In the genomic region with DNA sequence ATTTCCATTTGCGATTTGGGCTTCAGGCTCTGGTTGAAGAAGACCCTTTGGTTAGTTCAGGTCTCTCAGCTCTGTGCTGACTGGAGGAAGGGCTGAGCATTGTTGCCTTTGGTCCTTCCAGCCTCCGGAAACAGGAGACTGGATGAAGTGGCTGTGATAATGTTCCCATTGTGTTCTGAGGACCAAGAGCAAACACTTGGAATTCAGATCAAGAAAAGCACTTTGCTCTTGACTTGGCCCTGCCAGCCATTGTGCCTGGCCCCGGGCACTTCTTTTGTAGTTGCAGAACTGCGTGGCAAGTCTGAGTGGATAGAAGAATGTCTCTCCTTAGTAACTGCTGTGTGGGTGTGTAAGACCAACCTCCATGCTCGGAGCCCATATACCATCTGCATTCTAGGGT, we compare ENCODE assay signal across 23 mouse cellular contexts. TPM values are rescaled to one million over a fixed set of nuclear protein-coding genes. Genes with fewer than 3 reads are reported as not detected.
A peak's percentile ranks its signal among the peaks of the same experiment; 100 is the strongest.
DNase-seq lines count a peak whose midpoint lies in the region; ATAC-seq and TF ChIP-seq lines count a peak whose summit lies in the region.
"Had no signal": no experiment of that assay in that cellular context is flagged by ENCODE, and none has a peak within 500 bp of the region (broad histone marks: within the 10 kb centered on the region; RNA-seq: fewer than 3 reads in every experiment).

No protein-coding gene starts in this region.

- no peak for TF ChIP-seq POLR2A in lung, adult 2 months (IDR thresholded peaks at IDR 0.05; ENCODE audit: borderline replicate concordance, extremely low read depth, low read depth, low read length)

- intact Hi-C loops in gastrocnemius, adult 2 months (cut with DNase I), result no loop called here

- H3K36me3 ChIP-seq in lung, embryonic 15.5 days, result no peaks in the 10 kb centered on the region
- no peaks in the 10 kb centered on the region; the same call in 1 of the 2 replicates for H3K36me3 ChIP-seq in forebrain, embryonic 11.5 days (ENCODE audit: control insufficient read depth, insufficient read depth, low read length)
- H3K36me3 ChIP-seq: heart, embryonic 15.5 days had no signal

- DNase-seq in gastrocnemius, adult 2 months, result no peak
- no peak for DNase-seq in gastrocnemius, adult 18-20 months (ENCODE audit: low spot score)
- peak; percentile 13 for DNase-seq in lung, adult 2 months
- no peak for DNase-seq in lung, postnatal 10 days
- DNase-seq in lung, postnatal 25 days (ENCODE audit: low spot score), result peak; percentile 43
- no peak for DNase-seq in thymus, postnatal 25 days
- no peak for DNase-seq in forebrain, embryonic 11.5 days (ENCODE audit: low spot score)
- DNase-seq: adrenal gland, postnatal 10 days; adrenal gland, postnatal 36 days; cerebellum, adult 18-20 months; cerebellum, postnatal 14 days; gastrocnemius, postnatal 14 days; heart, adult 11 months; heart, postnatal 10 days; heart, postnatal 36 days had no signal

- H3K9ac ChIP-seq in lung, embryonic 15.5 days, result no peak overlapping the region
- no peak overlapping the region for H3K9ac ChIP-seq in forebrain, embryonic 11.5 days (ENCODE audit: low read length)
- H3K9ac ChIP-seq: forebrain, embryonic 12.5 days; forebrain, embryonic 15.5 days; heart, embryonic 12.5 days; heart, embryonic 15.5 days; hindbrain, embryonic 13.5 days had no signal

- peak overlapping the region; percentile 79; the same call in 1 of the 2 replicates for H3K27ac ChIP-seq in gastrocnemius, adult 2 months
- no peak overlapping the region for H3K27ac ChIP-seq in lung, embryonic 15.5 days
- H3K27ac ChIP-seq in forebrain, embryonic 11.5 days (ENCODE audit: low read depth, low read length), result no peak overlapping the region
- H3K27ac ChIP-seq: forebrain, embryonic 12.5 days; forebrain, embryonic 15.5 days; heart, embryonic 15.5 days; hindbrain, embryonic 10.5 days; hindbrain, embryonic 13.5 days had no signal

- no peak overlapping the region for H3K4me2 ChIP-seq in lung, embryonic 15.5 days
- no peak overlapping the region for H3K4me2 ChIP-seq in forebrain, embryonic 11.5 days (ENCODE audit: low read depth, low read length, severe bottlenecking)
- H3K4me2 ChIP-seq: forebrain, embryonic 12.5 days; forebrain, embryonic 15.5 days; heart, embryonic 12.5 days; heart, embryonic 15.5 days; hindbrain, embryonic 13.5 days had no signal

- no peak for TF ChIP-seq CTCF in gastrocnemius, adult 2 months (IDR thresholded peaks at IDR 0.05)
- TF ChIP-seq CTCF in lung, adult 2 months (IDR thresholded peaks at IDR 0.05; ENCODE audit: insufficient read depth, low read length), result no peak

- no peak overlapping the region for H3K4me3 ChIP-seq in gastrocnemius, adult 2 months
- no peak overlapping the region for H3K4me3 ChIP-seq in lung, adult 2 months (replicated peaks; ENCODE audit: extremely low read depth, low read depth, low read length)
- H3K4me3 ChIP-seq in lung, embryonic 15.5 days, result no peak overlapping the region
- H3K4me3 ChIP-seq in forebrain, embryonic 11.5 days (ENCODE audit: low read depth, low read length), result no peak overlapping the region
- H3K4me3 ChIP-seq: forebrain, embryonic 12.5 days; forebrain, embryonic 15.5 days; heart, embryonic 12.5 days; heart, embryonic 15.5 days; hindbrain, embryonic 10.5 days; hindbrain, embryonic 13.5 days had no signal

- peak; percentile 70 for ATAC-seq in lung, embryonic 15.5 days (ENCODE audit: borderline replicate concordance, extremely low read depth, low FRiP score, low TSS enrichment)
- ATAC-seq in forebrain, embryonic 11.5 days (replicated peaks; ENCODE audit: low FRiP score), result no peak
- ATAC-seq: forebrain, embryonic 15.5 days; hindbrain, embryonic 16.5 days had no signal

- H3K4me1 ChIP-seq in lung, adult 2 months (ENCODE audit: control insufficient read depth, insufficient read depth, low read length), result no peaks in the 10 kb centered on the region
- H3K4me1 ChIP-seq in lung, embryonic 15.5 days, result peaks cover 22% of the 10 kb centered on the region
- H3K4me1 ChIP-seq in forebrain, embryonic 11.5 days (replicated peaks; ENCODE audit: control insufficient read depth, insufficient read depth, low read length), result peaks cover 5% of the 10 kb centered on the region; the same call in 1 of the 2 replicates

- no peaks in the 10 kb centered on the region for H3K27me3 ChIP-seq in lung, embryonic 15.5 days
- no peaks in the 10 kb centered on the region for H3K27me3 ChIP-seq in forebrain, embryonic 11.5 days (ENCODE audit: control insufficient read depth, insufficient read depth, low read length)
- H3K27me3 ChIP-seq: forebrain, embryonic 12.5 days; forebrain, embryonic 15.5 days; heart, embryonic 12.5 days; heart, embryonic 15.5 days; hindbrain, embryonic 13.5 days had no signal

- no peaks in the 10 kb centered on the region for H3K9me3 ChIP-seq in lung, embryonic 15.5 days
- H3K9me3 ChIP-seq in forebrain, embryonic 11.5 days (ENCODE audit: control insufficient read depth, low read length), result no peaks in the 10 kb centered on the region
- H3K9me3 ChIP-seq: forebrain, embryonic 12.5 days; forebrain, embryonic 15.5 days; heart, embryonic 12.5 days; heart, embryonic 15.5 days; hindbrain, embryonic 10.5 days; hindbrain, embryonic 13.5 days had no signal

- WGBS in lung, adult 2 months, result 68% methylated on average over 5 of the region's 5 CpGs
- 58% methylated on average over 5 of the region's 5 CpGs for WGBS in lung, embryonic 15.5 days
- WGBS in forebrain, embryonic 11.5 days, result 67% methylated on average over 5 of the region's 5 CpGs

RNA-seq across cellular contexts. Expression of a gene that starts 9.6 kb away (rescaled TPM):
- 10 to 100 TPM; 20.7 to 24.1 TPM for total RNA-seq in gastrocnemius, adult 2 months (2021)
- total RNA-seq in gastrocnemius, adult 18-20 months (2021), result 10 to 100 TPM; 24.0 to 30.5 TPM
- 6.6 and 12.2 TPM in 2 replicates for polyA plus RNA-seq in lung, adult 2 months (2012; rRNA removed)
- polyA plus RNA-seq in lung, embryonic 15.5 days (2015; fragmentation: Nextera tagmentation; extraction: Ambion mirVana), result 11.8 and 12.0 TPM in 2 replicates
- 31.2 and 32.3 TPM in 2 replicates for polyA plus RNA-seq in forebrain, embryonic 11.5 days (2014; fragmentation: Nextera tagmentation; extraction: Ambion mirVana)

RNA-seq across cellular contexts. Expression of a gene that starts 52.1 kb away (rescaled TPM):
- 10 to 100 TPM; 15.6 to 15.7 TPM for total RNA-seq in gastrocnemius, adult 2 months (2021)
- total RNA-seq in gastrocnemius, adult 18-20 months (2021), result 10 to 100 TPM; 15.2 to 17.1 TPM
- polyA plus RNA-seq in lung, adult 2 months (2012; rRNA removed), result 6.4 and 6.5 TPM in 2 replicates
- 16.6 and 16.9 TPM in 2 replicates for polyA plus RNA-seq in lung, embryonic 15.5 days (2015; fragmentation: Nextera tagmentation; extraction: Ambion mirVana)
- polyA plus RNA-seq in forebrain, embryonic 11.5 days (2014; fragmentation: Nextera tagmentation; extraction: Ambion mirVana), result 19.7 and 22.0 TPM in 2 replicates

Comparison
In these comparisons a context has a peak if more than half of its experiments do, and no peak if none do; other contexts are left out.
1. DNase-seq: peak in lung, adult 2 months (single experiment) and lung, postnatal 25 days (single experiment); none in gastrocnemius, adult 2 months (single experiment), gastrocnemius, adult 18-20 months (single experiment), lung, postnatal 10 days (single experiment), thymus, postnatal 25 days (single experiment) and forebrain, embryonic 11.5 days (single experiment).